Mouse (Mus musculus): ENCODE measurements around the gene Klrg2. TPM values are rescaled to one million over a fixed set of nuclear protein-coding genes. Genes with fewer than 3 reads are reported as not detected.

Klrg2 gene
- polyA plus RNA-seq, 1 experiment from 2014 or later: 0.12 TPM

DNA sequence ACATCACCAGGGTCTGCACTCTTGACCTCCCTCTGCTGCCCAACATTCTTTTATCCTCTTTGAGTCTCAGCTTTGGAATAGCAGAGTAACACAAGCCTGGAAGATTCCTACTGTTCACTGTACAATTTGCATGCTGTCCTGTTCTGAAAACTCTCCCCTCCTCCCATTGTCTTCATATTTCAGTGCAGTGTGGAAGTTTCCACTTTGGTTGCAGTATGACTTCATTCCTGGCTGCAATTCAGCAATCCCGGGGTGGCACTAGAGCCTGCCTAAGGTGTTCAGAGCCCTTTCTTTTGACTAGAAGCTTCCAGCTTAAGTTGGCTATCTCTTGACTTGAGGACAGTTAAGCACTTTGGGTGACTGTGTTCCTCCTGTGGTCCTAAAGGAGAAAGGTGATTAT, 12.6 kb downstream of the Klrg2 start:
- whole genome bisulfite sequencing: 91% methylated on average over 1 of the region's 1 CpGs
- H3K9me3 ChIP-seq (ENCODE audit: control insufficient read depth, low read length): no peaks in the 10 kb centered on the region
- no peaks in the 10 kb centered on the region for H3K27me3 ChIP-seq (ENCODE audit: control insufficient read depth, insufficient read depth, low read length)
- no peak for ATAC-seq (ENCODE audit: low FRiP score, low TSS enrichment)
- H3K9ac ChIP-seq (replicated peaks; ENCODE audit: low read length): no peak overlapping the region
- no peak overlapping the region for H3K27ac ChIP-seq (replicated peaks; ENCODE audit: low read depth, low read length)
- no peak overlapping the region for H3K4me2 ChIP-seq (ENCODE audit: low read length)
- DNase-seq: no peak
- no peaks in the 10 kb centered on the region for H3K4me1 ChIP-seq (ENCODE audit: control insufficient read depth, insufficient read depth, low read length)
- no peak overlapping the region for H3K4me3 ChIP-seq (replicated peaks; ENCODE audit: low read depth, low read length)
- H3K36me3 ChIP-seq (ENCODE audit: control insufficient read depth, insufficient read depth, low read length): peaks cover 15% of the 10 kb centered on the region

- no peak overlapping the region for H3K27ac ChIP-seq (replicated peaks; ENCODE audit: low read depth, low read length)
- WGBS: 97% methylated on average over 2 of the region's 2 CpGs
- H3K9ac ChIP-seq (replicated peaks; ENCODE audit: low read length): no peak overlapping the region
- ATAC-seq (ENCODE audit: low FRiP score, low TSS enrichment) (no peak), DNase-seq (no peak)
- H3K4me3 ChIP-seq (replicated peaks; ENCODE audit: low read depth, low read length): no peak overlapping the region
- no peak overlapping the region for H3K4me2 ChIP-seq (ENCODE audit: low read length)
- H3K9me3 ChIP-seq (ENCODE audit: control insufficient read depth, low read length): no peaks in the 10 kb centered on the region
- no peaks in the 10 kb centered on the region for H3K4me1 ChIP-seq (ENCODE audit: control insufficient read depth, insufficient read depth, low read length)
- no peaks in the 10 kb centered on the region for H3K27me3 ChIP-seq (ENCODE audit: control insufficient read depth, insufficient read depth, low read length)
- peaks cover 21% of the 10 kb centered on the region for H3K36me3 ChIP-seq (ENCODE audit: control insufficient read depth, insufficient read depth, low read length)
Observed at GRCm38 (mm10) chr6:38623457-38623856, 13.6 kb downstream of the Klrg2 start.

GRCm38 (mm10) chr6:38622406-38622805, 14.6 kb downstream of the Klrg2 start:
- DNase-seq (no peak), ATAC-seq (ENCODE audit: low FRiP score, low TSS enrichment) (no peak)
- Histone ChIP-seq H3K4me1 (ENCODE audit: control insufficient read depth, insufficient read depth, low read length) (no peaks in the 10 kb centered on the region), H3K9ac (replicated peaks; ENCODE audit: low read length) (no peak overlapping the region), H3K27me3 (ENCODE audit: control insufficient read depth, insufficient read depth, low read length) (no peaks in the 10 kb centered on the region), H3K27ac (replicated peaks; ENCODE audit: low read depth, low read length) (no peak overlapping the region), H3K4me3 (replicated peaks; ENCODE audit: low read depth, low read length) (no peak overlapping the region), H3K9me3 (ENCODE audit: control insufficient read depth, low read length) (0 out of 2 replicates have a peak, but pooled peaks cover 2% of the 10 kb centered on the region), H3K4me2 (ENCODE audit: low read length) (no peak overlapping the region), H3K36me3 (ENCODE audit: control insufficient read depth, insufficient read depth, low read length) (peaks cover 31% of the 10 kb centered on the region)
- WGBS: 90% methylated on average over 1 of the region's 1 CpGs

DNA sequence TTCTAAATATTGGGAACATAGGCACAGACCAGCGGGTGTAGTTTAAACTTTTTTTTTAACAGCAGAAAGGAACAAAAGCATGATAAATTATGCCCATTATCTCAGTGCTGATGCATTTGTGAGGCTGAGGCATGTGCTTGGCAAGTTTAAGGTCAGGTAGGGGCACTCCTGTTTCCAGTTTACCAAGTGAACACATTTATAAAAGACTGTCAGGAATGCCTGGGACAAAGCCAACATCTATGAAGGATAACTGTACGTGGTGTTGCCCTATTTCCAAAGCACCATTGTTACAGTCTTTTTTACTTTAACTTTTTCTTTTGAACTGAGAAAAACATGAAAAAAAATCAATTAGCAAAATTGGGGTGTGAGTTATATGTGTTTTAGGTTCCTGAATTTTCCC, 27.1 kb downstream of the Klrg2 start:
- no peaks in the 10 kb centered on the region for H3K27me3 ChIP-seq (ENCODE audit: control insufficient read depth, insufficient read depth, low read length)
- DNase-seq (no peak), ATAC-seq (ENCODE audit: low FRiP score, low TSS enrichment) (no peak)
- WGBS: 97% methylated on average over 2 of the region's 2 CpGs
- no peak overlapping the region for H3K27ac ChIP-seq (replicated peaks; ENCODE audit: low read depth, low read length)
- no peak overlapping the region for H3K4me3 ChIP-seq (replicated peaks; ENCODE audit: low read depth, low read length)
- H3K9ac ChIP-seq (replicated peaks; ENCODE audit: low read length): no peak overlapping the region
- no peaks in the 10 kb centered on the region for H3K9me3 ChIP-seq (ENCODE audit: control insufficient read depth, low read length)
- H3K4me2 ChIP-seq (ENCODE audit: low read length): no peak overlapping the region
- peaks cover 28% of the 10 kb centered on the region for H3K36me3 ChIP-seq (ENCODE audit: control insufficient read depth, insufficient read depth, low read length)
- H3K4me1 ChIP-seq (ENCODE audit: control insufficient read depth, insufficient read depth, low read length): no peaks in the 10 kb centered on the region

DNA sequence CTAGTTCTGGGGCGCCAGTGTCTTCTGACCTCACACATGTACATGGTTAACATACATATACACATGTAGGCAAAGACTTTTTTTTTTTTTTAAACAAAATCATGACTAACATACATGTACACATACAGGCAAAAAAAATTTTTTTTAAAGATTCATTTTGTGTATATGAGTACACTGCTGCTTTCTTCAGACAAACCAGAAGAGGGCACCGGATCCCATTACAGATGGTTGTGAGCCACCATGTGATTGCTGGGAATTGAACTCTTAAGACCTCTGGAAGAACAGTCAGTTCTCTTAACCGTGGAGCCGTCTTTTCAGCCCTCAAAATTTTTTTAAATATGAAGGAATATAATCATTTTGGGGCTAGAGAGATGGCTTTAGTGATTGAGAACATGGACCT, 39.6 kb downstream of the Klrg2 start:
- whole genome bisulfite sequencing: 94% methylated on average over 4 of the region's 4 CpGs
- ATAC-seq (ENCODE audit: low FRiP score, low TSS enrichment) (no peak), DNase-seq (no peak)
- Histone ChIP-seq H3K9me3 (ENCODE audit: control insufficient read depth, low read length) (no peaks in the 10 kb centered on the region), H3K4me2 (ENCODE audit: low read length) (no peak overlapping the region), H3K36me3 (ENCODE audit: control insufficient read depth, insufficient read depth, low read length) (peaks cover 67% of the 10 kb centered on the region), H3K4me1 (ENCODE audit: control insufficient read depth, insufficient read depth, low read length) (no peaks in the 10 kb centered on the region), H3K27ac (replicated peaks; ENCODE audit: low read depth, low read length) (no peak overlapping the region), H3K4me3 (replicated peaks; ENCODE audit: low read depth, low read length) (no peak overlapping the region), H3K9ac (replicated peaks; ENCODE audit: low read length) (no peak overlapping the region), H3K27me3 (ENCODE audit: control insufficient read depth, insufficient read depth, low read length) (no peaks in the 10 kb centered on the region)

- ATAC-seq (ENCODE audit: low FRiP score, low TSS enrichment) (no peak), DNase-seq (no peak)
- no peak overlapping the region for H3K9ac ChIP-seq (replicated peaks; ENCODE audit: low read length)
- no peaks in the 10 kb centered on the region for H3K4me1 ChIP-seq (ENCODE audit: control insufficient read depth, insufficient read depth, low read length)
- H3K9me3 ChIP-seq (ENCODE audit: control insufficient read depth, low read length): no peaks in the 10 kb centered on the region
- H3K27me3 ChIP-seq (ENCODE audit: control insufficient read depth, insufficient read depth, low read length): no peaks in the 10 kb centered on the region
- H3K27ac ChIP-seq (replicated peaks; ENCODE audit: low read depth, low read length): no peak overlapping the region
- peaks cover 35% of the 10 kb centered on the region for H3K36me3 ChIP-seq (ENCODE audit: control insufficient read depth, insufficient read depth, low read length)
- no peak overlapping the region for H3K4me2 ChIP-seq (ENCODE audit: low read length)
- 94% methylated on average over 3 of the region's 3 CpGs for WGBS
- H3K4me3 ChIP-seq (replicated peaks; ENCODE audit: low read depth, low read length): no peak overlapping the region
Observed at GRCm38 (mm10) chr6:38581711-38582110, 55.3 kb downstream of the Klrg2 start.

- 100% methylated on average over 3 of the region's 3 CpGs for WGBS
- ATAC-seq (ENCODE audit: low FRiP score, low TSS enrichment): no peak
- no peak overlapping the region for H3K4me3 ChIP-seq (replicated peaks; ENCODE audit: low read depth, low read length)
- H3K4me2 ChIP-seq (ENCODE audit: low read length): no peak overlapping the region
- no peaks in the 10 kb centered on the region for H3K27me3 ChIP-seq (ENCODE audit: control insufficient read depth, insufficient read depth, low read length)
- H3K4me1 ChIP-seq (ENCODE audit: control insufficient read depth, insufficient read depth, low read length): no peaks in the 10 kb centered on the region
- DNase-seq: no peak
- no peak overlapping the region for H3K9ac ChIP-seq (replicated peaks; ENCODE audit: low read length)
- no peaks in the 10 kb centered on the region for H3K9me3 ChIP-seq (ENCODE audit: control insufficient read depth, low read length)
- no peak overlapping the region for H3K27ac ChIP-seq (replicated peaks; ENCODE audit: low read depth, low read length)
- peaks cover 24% of the 10 kb centered on the region for H3K36me3 ChIP-seq (ENCODE audit: control insufficient read depth, insufficient read depth, low read length)
Observed at GRCm38 (mm10) chr6:38580112-38580857, 56.8 kb downstream of the Klrg2 start.

- Histone ChIP-seq H3K4me2 (ENCODE audit: low read length) (no peak overlapping the region), H3K9me3 (ENCODE audit: control insufficient read depth, low read length) (no peaks in the 10 kb centered on the region), H3K27ac (replicated peaks; ENCODE audit: low read depth, low read length) (no peak overlapping the region), H3K9ac (replicated peaks; ENCODE audit: low read length) (no peak overlapping the region), H3K36me3 (ENCODE audit: control insufficient read depth, insufficient read depth, low read length) (peaks cover 34% of the 10 kb centered on the region), H3K4me3 (replicated peaks; ENCODE audit: low read depth, low read length) (no peak overlapping the region), H3K27me3 (ENCODE audit: control insufficient read depth, insufficient read depth, low read length) (no peaks in the 10 kb centered on the region), H3K4me1 (ENCODE audit: control insufficient read depth, insufficient read depth, low read length) (no peaks in the 10 kb centered on the region)
- DNase-seq: no peak
- no peak for ATAC-seq (ENCODE audit: low FRiP score, low TSS enrichment)
- 97% methylated on average over 2 of the region's 2 CpGs for WGBS
Observed at GRCm38 (mm10) chr6:38576096-38576495, 60.9 kb downstream of the Klrg2 start.
